Comparison of ENCODE assay signal across 20 mouse cellular contexts in genomic region chr6:37241434-37241833, GRCm38 (mm10). TPM values are rescaled to one million over a fixed set of nuclear protein-coding genes. Genes with fewer than 3 reads are reported as not detected.
DNase-seq lines count a peak whose midpoint lies in the region; ATAC-seq lines count a peak whose summit lies in the region.
"Had no signal": no experiment of that assay in that cellular context is flagged by ENCODE, and none has a peak within 500 bp of the region (broad histone marks: within the 10 kb centered on the region; RNA-seq: fewer than 3 reads in every experiment).

No protein-coding gene starts in this region.

- H3K4me3 ChIP-seq in forebrain, embryonic 14.5 days (ENCODE audit: low read depth, low read length): no peak overlapping the region
- H3K4me3 ChIP-seq in forebrain, embryonic 12.5 days (replicated peaks): no peak overlapping the region
- H3K4me3 ChIP-seq: embryonic facial prominence, embryonic 10.5 days; heart, embryonic 13.5 days had no signal

- H3K27ac ChIP-seq in forebrain, embryonic 14.5 days (ENCODE audit: low read depth, low read length): 0 out of 2 replicates have a peak overlapping the region, but pooled peaks have one; percentile 29
- H3K27ac ChIP-seq in forebrain, embryonic 12.5 days: no peak overlapping the region
- H3K27ac ChIP-seq: embryonic facial prominence, embryonic 10.5 days; heart, embryonic 13.5 days had no signal

- peaks cover 7% of the 10 kb centered on the region; the same call in 1 of the 2 replicates for H3K4me1 ChIP-seq in forebrain, embryonic 14.5 days (ENCODE audit: control insufficient read depth, insufficient read depth, low read length)
- peaks cover 19% of the 10 kb centered on the region for H3K4me1 ChIP-seq in forebrain, embryonic 12.5 days
- H3K4me1 ChIP-seq: embryonic facial prominence, embryonic 10.5 days had no signal

- H3K36me3 ChIP-seq in forebrain, embryonic 14.5 days (ENCODE audit: control insufficient read depth, insufficient read depth, low read length): no peaks in the 10 kb centered on the region
- no peaks in the 10 kb centered on the region for H3K36me3 ChIP-seq in forebrain, embryonic 12.5 days (replicated peaks)
- H3K36me3 ChIP-seq: embryonic facial prominence, embryonic 10.5 days; G1E; heart, embryonic 13.5 days had no signal

- no peak overlapping the region for H3K4me2 ChIP-seq in forebrain, embryonic 14.5 days (ENCODE audit: low read length)
- no peak overlapping the region for H3K4me2 ChIP-seq in forebrain, embryonic 12.5 days
- H3K4me2 ChIP-seq: heart, embryonic 13.5 days had no signal

- H3K9me3 ChIP-seq in forebrain, embryonic 14.5 days (replicated peaks; ENCODE audit: control insufficient read depth, low read length): no peaks in the 10 kb centered on the region
- no peaks in the 10 kb centered on the region for H3K9me3 ChIP-seq in forebrain, embryonic 12.5 days
- H3K9me3 ChIP-seq: embryonic facial prominence, embryonic 10.5 days; G1E; heart, embryonic 13.5 days had no signal

- H3K9ac ChIP-seq in forebrain, embryonic 14.5 days (ENCODE audit: low read length): no peak overlapping the region
- H3K9ac ChIP-seq in forebrain, embryonic 12.5 days: no peak overlapping the region
- H3K9ac ChIP-seq: heart, embryonic 13.5 days had no signal

- ATAC-seq in forebrain, embryonic 14.5 days: no peak
- ATAC-seq in forebrain, embryonic 12.5 days (ENCODE audit: low FRiP score): no peak
- peak; percentile 9; the same call in 1 of the 2 replicates for ATAC-seq in frontal cortex, adult (ENCODE audit: low TSS enrichment)
- ATAC-seq: CD4-positive, CD25-positive, alpha-beta regulatory T cell, adult 4 months; hindbrain, embryonic 16.5 days had no signal

- no peaks in the 10 kb centered on the region for H3K27me3 ChIP-seq in forebrain, embryonic 14.5 days (replicated peaks; ENCODE audit: control insufficient read depth, insufficient read depth, low read length)
- H3K27me3 ChIP-seq in forebrain, embryonic 12.5 days: no peaks in the 10 kb centered on the region
- H3K27me3 ChIP-seq: heart, embryonic 13.5 days had no signal

- DNase-seq in forebrain, embryonic 14.5 days (ENCODE audit: low spot score): peak; percentile 35
- no peak for DNase-seq in frontal cortex, postnatal 14 days (ENCODE audit: low spot score in 2 of 2)
- DNase-seq in layer of hippocampus, postnatal 14 days (ENCODE audit: low spot score in 2 of 2): peak; percentile 22 to 66
- no peak for DNase-seq in layer of hippocampus, adult 9-11 months
- no peak for DNase-seq in neural tube, embryonic 10.5 days (ENCODE audit: extremely low spot score, low spot score)
- DNase-seq: adrenal gland, adult 8-10 months; adrenal gland, postnatal 36 days; B cell, adult 2 months; cerebellum, adult 18-20 months; cerebellum, adult 9-11 months; cerebellum, postnatal 36 days; gastrocnemius, postnatal 36 days; heart, postnatal 36 days had no signal

- 77% methylated on average over 4 of the region's 4 CpGs for WGBS in forebrain, embryonic 14.5 days
- 87% methylated on average over 4 of the region's 4 CpGs for WGBS in forebrain, embryonic 12.5 days

RNA-seq across cellular contexts. Expression of gene Dgki, which starts 58.5 kb away (rescaled TPM):
- polyA plus RNA-seq in forebrain, embryonic 14.5 days (2014; fragmentation: Nextera tagmentation; extraction: Ambion mirVana): 3.8 and 7.5 TPM in 2 replicates
- 4.0 and 4.1 TPM in 2 replicates for polyA plus RNA-seq in forebrain, embryonic 12.5 days (2016; fragmentation: Nextera tagmentation; extraction: Ambion mirVana)
- total RNA-seq in layer of hippocampus, postnatal 14 days (2021): 10 to 100 TPM; 51.7 to 57.8 TPM
- polyA plus RNA-seq: G1E had no signal

Comparison
In these comparisons a context has a peak if more than half of its experiments do, and no peak if none do; other contexts are left out.
1. DNase-seq: peak in forebrain, embryonic 14.5 days (single experiment) and layer of hippocampus, postnatal 14 days (2 of 2); none in frontal cortex, postnatal 14 days (0 of 2), layer of hippocampus, adult 9-11 months (single experiment) and neural tube, embryonic 10.5 days (single experiment).